Mouse (Mus musculus): ENCODE results near the gene Tbx1.

DNA sequence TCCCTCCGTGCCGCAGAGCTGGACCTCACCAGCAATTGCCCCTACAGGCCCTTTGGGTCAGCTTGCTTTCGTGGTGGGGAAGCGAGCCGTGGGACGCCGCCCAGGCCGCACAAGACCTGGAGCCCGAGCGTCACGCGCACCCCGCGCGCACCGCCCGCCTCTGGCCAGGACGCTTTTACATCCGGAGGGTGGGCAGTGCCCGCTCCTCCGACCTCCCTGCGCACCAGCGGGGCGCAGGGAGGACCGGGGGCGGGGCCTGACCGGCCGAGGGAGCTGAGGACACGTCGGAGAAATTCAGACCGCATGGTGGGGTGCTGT lies 1.8 kb downstream of the Tbx1 start:
- TF ChIP-seq CTCF (IDR thresholded peaks at IDR 0.05 in 2 of 3, conservative IDR thresholded peaks at IDR 0.05 in 1 of 3; ENCODE audit: control insufficient read depth in 1 of 3, insufficient read depth in 1 of 3, low read depth in 2 of 3, low read length in 3 of 3, poor library complexity in 1 of 3, severe bottlenecking in 1 of 3): no peak
- TF ChIP-seq EP300 (IDR thresholded peaks at IDR 0.05; ENCODE audit: low read depth in 1 of 2, low read length in 2 of 2): no peak
- no peak for TF ChIP-seq ZMIZ1 (IDR thresholded peaks at IDR 0.05; ENCODE audit: low read depth, low read length)
- no peak for TF ChIP-seq TBP (IDR thresholded peaks at IDR 0.05; ENCODE audit: low read depth, low read length)
- TF ChIP-seq USF2 (IDR thresholded peaks at IDR 0.05; ENCODE audit: borderline replicate concordance in 1 of 2, insufficient read depth in 1 of 2, low read depth in 1 of 2, low read length in 2 of 2): no peak
- no peak for TF ChIP-seq BHLHE40 (IDR thresholded peaks at IDR 0.05; ENCODE audit: borderline replicate concordance, low read depth, low read length)
- TF ChIP-seq MAFK (IDR thresholded peaks at IDR 0.05; ENCODE audit: borderline replicate concordance, low read depth, low read length): no peak
- TF ChIP-seq HCFC1 (IDR thresholded peaks at IDR 0.05; ENCODE audit: low read depth, low read length): no peak
- TF ChIP-seq POLR2A (IDR thresholded peaks at IDR 0.05; ENCODE audit: control insufficient read depth in 1 of 2, insufficient read depth in 1 of 2, low read depth in 1 of 2, low read length in 2 of 2, poor library complexity in 1 of 2): no peak
